Mouse (Mus musculus) heart, embryonic 15.5 days (tissue): Measurements from ENCODE around the gene Olfr297. TPM values are rescaled to one million over a fixed set of nuclear protein-coding genes. Genes with fewer than 3 reads are reported as not detected.

ENCODE experiments used
- ATAC-seq: fragments of 200-750 bp; cut with Nextera tagmentation; replicated peaks from 2 replicates; pipeline ENCODE4 v1.8.0; 2017; ENCODE audit warnings: low read depth, moderate TSS enrichment; ENCODE audit not compliant: insufficient number of reproducible peaks, insufficient read depth, low FRiP score
- H3K27ac ChIP-seq: fragments of 300-500 bp; sonication (generic); 2 replicates; pipeline ENCODE4 v1.5.1; 2015; ENCODE audit warnings: mild to moderate bottlenecking, inconsistent platforms
- H3K27me3 ChIP-seq: fragments of 300-500 bp; sonication (generic); 2 replicates; pipeline ENCODE4 v1.6.1; 2015; ENCODE audit warnings: inconsistent platforms
- H3K36me3 ChIP-seq: fragments of 300-500 bp; sonication (generic); 2 replicates; pipeline ENCODE4 v1.6.1; 2015; ENCODE audit warnings: mild to moderate bottlenecking, inconsistent platforms
- H3K4me1 ChIP-seq: fragments of 300-500 bp; sonication (generic); replicated peaks from 2 replicates; pipeline ENCODE4 v1.6.1; 2015; ENCODE audit warnings: inconsistent platforms
- H3K4me2 ChIP-seq: fragments of 300-500 bp; sonication (generic); 2 replicates; pipeline ENCODE4 v1.6.1; 2015; ENCODE audit warnings: inconsistent platforms, mild to moderate bottlenecking, moderate library complexity
- H3K4me3 ChIP-seq: fragments of 300-500 bp; sonication (generic); 2 replicates; pipeline ENCODE4 v1.5.1; 2015; ENCODE audit warnings: mild to moderate bottlenecking, inconsistent platforms
- H3K9ac ChIP-seq: fragments of 300-500 bp; sonication (generic); 2 replicates; pipeline ENCODE4 v1.6.1; 2015; ENCODE audit warnings: mild to moderate bottlenecking, inconsistent platforms
- H3K9me3 ChIP-seq: fragments of 300-500 bp; sonication (generic); replicated peaks from 2 replicates; pipeline ENCODE4 v1.6.1; 2016; ENCODE audit warnings: inconsistent platforms
- WGBS: fragments of 180-500 bp; shearing (Covaris S2); methylation state at CpG from one replicate; pipeline ENCODE4 v1.1.7; 2015; ENCODE audit warnings: mixed read lengths; 5-methylcytosine and 5-hydroxymethylcytosine counted together
- polyA plus RNA-seq: library from polyadenylated mRNA; unstranded; fragments of >200 nt; fragmentation: Nextera tagmentation; extraction: Ambion mirVana; gene quantifications from 2 replicates; pipeline ENCODE4 v1.2.1, GENCODE M21; 2015

Gene Olfr297
- polyA plus RNA-seq: not detected in 2 replicates

- ATAC-seq: no peak
- Histone ChIP-seq H3K36me3 (no peaks in the 10 kb centered on the region), H3K4me3 (no peak within 1 kb of the TSS), H3K27me3 (no peaks in the 10 kb centered on the region), H3K9me3 (no peaks in the 10 kb centered on the region), H3K27ac (no peak within 1 kb of the TSS), H3K4me1 (no peaks in the 10 kb centered on the region), H3K9ac (no peak within 1 kb of the TSS), H3K4me2 (no peak within 1 kb of the TSS)
Measured at GRCm38 (mm10) chr7:86519668-86520067, at the start of gene Olfr297. Olfr297 (plus strand) TSS chr7:86519968.

GRCm38 (mm10) chr7:86492384-86492783, 27.4 kb upstream of the Olfr297 start, which contains the start of gene Olfr298:
Olfr298 (minus strand) TSS chr7:86492484.
- no peak within 1 kb of the TSS for H3K4me3 ChIP-seq
- no peak within 1 kb of the TSS for H3K9ac ChIP-seq
- no peak for ATAC-seq
- no peak within 1 kb of the TSS for H3K4me2 ChIP-seq
- no peaks in the 10 kb centered on the region for H3K9me3 ChIP-seq
- H3K4me1 ChIP-seq: no peaks in the 10 kb centered on the region
- no peak within 1 kb of the TSS for H3K27ac ChIP-seq
- WGBS: 78% methylated on average over 1 of the region's 1 CpGs
- H3K27me3 ChIP-seq: no peaks in the 10 kb centered on the region
- no peaks in the 10 kb centered on the region for H3K36me3 ChIP-seq

Other genes with a start within 250 kb of the Olfr297 start
- not detected in 2 replicates for gene Olfr310, start 242.8 kb upstream of the Olfr297 start, polyA plus RNA-seq
- not detected in 2 replicates for gene Olfr309, start 206.3 kb upstream of the Olfr297 start, polyA plus RNA-seq
- gene Olfr308, start 194.3 kb upstream of the Olfr297 start, polyA plus RNA-seq: not detected in 2 replicates
- gene Olfr307, start 182.4 kb upstream of the Olfr297 start, polyA plus RNA-seq: not detected in 2 replicates
- gene Olfr305, start 153.0 kb upstream of the Olfr297 start, polyA plus RNA-seq: not detected in 2 replicates
- gene Olfr304, start 133.3 kb upstream of the Olfr297 start, polyA plus RNA-seq: not detected in 2 replicates
- not detected in 2 replicates for gene Olfr303, start 122.2 kb upstream of the Olfr297 start, polyA plus RNA-seq
- not detected in 2 replicates for gene Olfr301, start 116.1 kb upstream of the Olfr297 start, polyA plus RNA-seq
- not detected in 2 replicates for gene Olfr299, start 60.0 kb upstream of the Olfr297 start, polyA plus RNA-seq
- gene Olfr298, start 27.5 kb upstream of the Olfr297 start, polyA plus RNA-seq: not detected in 2 replicates
- not detected in 2 replicates for gene Olfr295, start 63.9 kb downstream of the Olfr297 start, polyA plus RNA-seq
- gene Olfr294, start 96.7 kb downstream of the Olfr297 start, polyA plus RNA-seq: not detected in 2 replicates
- not detected in 2 replicates for gene Olfr293, start 129.1 kb downstream of the Olfr297 start, polyA plus RNA-seq
- not detected in 2 replicates for gene Olfr292, start 168.4 kb downstream of the Olfr297 start, polyA plus RNA-seq